Mouse (Mus musculus) spleen, adult 2 months (tissue): ENCODE measurements at regions not wholly inside any gene's neighbourhood (a gene's known extent, or its start where the extent isn't known, plus 50 kb on each side); places are given as distances from the start of the nearest gene placed in this dataset.

Experiments used
- CTCF ChIP-seq: fragments of 200-500 bp; IDR thresholded peaks from 2 replicates; pipeline ENCODE4 v1.5.1; 2011; ENCODE audit warnings: mild to moderate bottlenecking, inconsistent platforms; ENCODE audit not compliant: insufficient read depth, insufficient read length, insufficient replicate concordance; ENCODE audit errors: extremely low read depth
- POLR2A ChIP-seq: fragments of 200-500 bp; IDR thresholded peaks from 2 replicates; pipeline ENCODE4 v1.6.1; 2011; ENCODE audit warnings: low read depth, low read length, inconsistent platforms

GRCm38 (mm10) chr14:99609003-99609402, 310.5 kb downstream of the Klf5 start:
- TF ChIP-seq POLR2A (no peak), CTCF (no peak)
